Mouse (Mus musculus): ENCODE data around the gene Icosl. TPM values are rescaled to one million over a fixed set of nuclear protein-coding genes. Genes with fewer than 3 reads are reported as not detected.
"Not testable (repeated sequence)": the region's sequence is repeated elsewhere in the genome, so short reads cannot be mapped to it uniquely, and the experiment has no call there.

The Icosl gene
- total RNA-seq, 2 experiments from 2014 or later: 2.0 to 2.3 TPM

DNA sequence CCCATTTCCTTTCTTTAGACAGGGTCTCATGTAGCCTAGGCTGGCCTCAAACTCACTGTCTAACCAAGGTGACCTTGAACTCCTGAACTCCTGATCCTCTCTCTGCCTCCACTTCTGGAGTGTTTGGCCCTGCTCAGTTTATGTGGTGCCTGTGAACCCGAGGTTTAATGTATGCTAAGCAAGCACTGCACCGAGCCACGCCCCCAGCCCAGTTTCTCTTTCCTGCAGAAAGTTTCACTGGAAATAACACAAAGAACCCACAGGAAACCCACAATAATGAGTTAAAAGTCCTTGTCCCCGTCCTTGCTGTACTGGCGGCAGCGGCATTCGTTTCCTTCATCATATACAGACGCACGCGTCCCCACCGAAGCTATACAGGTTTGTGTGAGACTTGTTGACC lies 5.9 kb downstream of the Icosl start:
- DNase-seq: no peak

- DNase-seq: no peak
Observed at GRCm38 (mm10) chr10:78077862-78078261, 8.8 kb downstream of the Icosl start.

GRCm38 (mm10) chr10:78078276-78078675 lies 9.2 kb downstream of the Icosl start:
- DNase-seq: no peak

DNA sequence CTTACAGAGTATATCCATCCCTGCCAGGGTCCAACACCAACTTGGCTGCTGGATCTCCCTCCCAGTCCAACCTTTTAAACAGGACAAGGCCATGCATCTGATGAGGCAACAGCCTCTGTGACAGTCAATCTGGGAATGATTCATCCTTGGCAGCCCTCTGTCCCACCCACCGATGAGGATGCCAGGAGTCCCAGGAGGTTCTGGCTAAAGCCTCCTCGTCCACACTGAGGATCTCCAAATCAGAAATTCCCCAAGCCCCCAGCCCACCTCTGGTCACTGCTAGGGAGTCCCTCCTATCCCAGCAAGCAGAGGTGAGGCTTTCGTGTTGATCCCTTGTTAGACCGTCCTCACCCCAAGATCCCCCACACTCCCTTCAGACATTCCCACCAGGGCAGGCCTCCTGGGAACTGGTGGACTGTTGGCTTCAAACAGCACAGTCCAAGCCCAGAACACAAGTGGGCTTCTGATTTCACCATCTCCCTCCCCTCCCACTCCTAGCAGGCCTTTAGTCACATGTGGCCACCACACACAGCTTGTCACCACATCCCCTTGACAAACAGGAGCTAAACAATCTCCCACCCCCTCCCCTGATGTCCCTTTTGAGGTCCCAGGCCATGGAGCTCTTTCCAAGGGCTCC lies 11.0 kb downstream of the Icosl start:
- DNase-seq: peak; percentile 22

- no peak for DNase-seq
Observed at GRCm38 (mm10) chr10:78084073-78084472, 15.0 kb downstream of the Icosl start.

GRCm38 (mm10) chr10:78085711-78086110 lies 16.6 kb downstream of the Icosl start:
- no peak for DNase-seq

DNA sequence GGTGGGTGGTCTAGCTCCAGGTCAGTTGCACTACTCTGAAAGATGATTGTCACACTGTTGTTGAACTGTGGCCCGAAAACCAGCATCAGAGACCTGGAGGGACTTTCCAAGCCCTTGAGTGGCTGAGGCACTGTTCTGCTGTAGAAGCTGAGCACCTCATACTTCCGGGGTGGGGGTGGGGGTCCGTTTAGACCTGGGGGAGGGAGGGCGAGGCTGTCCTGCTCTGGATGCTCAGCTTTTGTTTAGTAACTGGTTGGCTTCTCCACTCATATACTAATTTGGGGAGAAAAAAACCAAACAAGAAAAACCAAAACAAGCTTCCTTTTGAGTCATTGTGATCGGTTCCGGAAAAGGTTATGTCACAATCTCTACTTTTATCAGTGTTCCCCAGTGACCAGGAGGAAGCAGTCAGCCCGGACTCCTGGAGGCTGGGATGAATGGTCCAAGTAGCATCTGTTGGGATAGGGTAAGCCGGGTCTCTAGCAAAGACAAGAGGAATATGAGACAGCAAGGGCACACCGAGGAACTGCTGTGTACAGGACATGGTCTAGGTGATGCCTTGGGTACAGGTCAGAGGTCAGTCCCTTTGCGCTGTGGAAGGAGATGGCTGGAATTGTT lies 17.5 kb downstream of the Icosl start:
- DNase-seq: no peak

DNA sequence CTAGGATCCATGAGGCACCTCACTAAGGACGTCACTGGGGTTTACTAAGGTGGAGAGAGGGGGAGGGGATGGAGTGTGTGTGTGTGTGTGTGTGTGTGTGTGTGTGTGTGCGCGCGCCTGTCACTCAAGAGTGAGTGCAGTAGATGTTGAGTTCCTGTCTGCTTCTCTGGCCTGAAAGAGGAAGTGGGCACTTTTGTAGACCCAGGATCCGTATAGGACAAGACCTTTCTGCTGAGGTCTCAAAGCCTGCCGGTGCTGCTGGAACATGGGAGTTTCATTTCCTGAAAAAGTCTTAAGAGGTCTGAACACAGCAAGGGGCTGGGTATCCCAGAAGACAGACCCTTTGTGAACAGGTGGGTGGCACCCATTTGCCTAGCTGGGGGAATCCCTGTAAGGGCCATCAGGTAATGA lies 18.0 kb downstream of the Icosl start:
- no peak for DNase-seq

DNA sequence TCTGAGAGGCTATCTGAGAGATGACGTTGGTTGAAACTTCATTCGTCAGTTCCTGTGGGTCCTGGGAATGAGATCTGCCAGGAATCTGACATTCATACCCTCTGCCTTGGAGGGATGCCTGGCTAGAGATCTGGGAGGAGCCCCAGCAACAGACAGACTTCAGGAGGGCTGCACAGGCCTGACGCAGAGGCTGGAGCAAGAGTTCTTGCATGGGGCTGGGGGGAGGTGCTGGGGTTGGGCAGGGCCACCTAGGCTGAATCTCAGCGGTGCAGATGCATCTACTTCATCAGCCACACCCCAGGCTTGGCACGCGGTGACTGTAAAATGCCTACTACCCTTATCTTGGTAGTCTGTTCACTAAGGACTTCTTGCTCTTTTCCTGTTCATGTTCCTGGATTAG lies 21.1 kb downstream of the Icosl start:
- DNase-seq: no peak

- no peak for DNase-seq
Observed at GRCm38 (mm10) chr10:78090706-78091491, 21.8 kb downstream of the Icosl start.

DNA sequence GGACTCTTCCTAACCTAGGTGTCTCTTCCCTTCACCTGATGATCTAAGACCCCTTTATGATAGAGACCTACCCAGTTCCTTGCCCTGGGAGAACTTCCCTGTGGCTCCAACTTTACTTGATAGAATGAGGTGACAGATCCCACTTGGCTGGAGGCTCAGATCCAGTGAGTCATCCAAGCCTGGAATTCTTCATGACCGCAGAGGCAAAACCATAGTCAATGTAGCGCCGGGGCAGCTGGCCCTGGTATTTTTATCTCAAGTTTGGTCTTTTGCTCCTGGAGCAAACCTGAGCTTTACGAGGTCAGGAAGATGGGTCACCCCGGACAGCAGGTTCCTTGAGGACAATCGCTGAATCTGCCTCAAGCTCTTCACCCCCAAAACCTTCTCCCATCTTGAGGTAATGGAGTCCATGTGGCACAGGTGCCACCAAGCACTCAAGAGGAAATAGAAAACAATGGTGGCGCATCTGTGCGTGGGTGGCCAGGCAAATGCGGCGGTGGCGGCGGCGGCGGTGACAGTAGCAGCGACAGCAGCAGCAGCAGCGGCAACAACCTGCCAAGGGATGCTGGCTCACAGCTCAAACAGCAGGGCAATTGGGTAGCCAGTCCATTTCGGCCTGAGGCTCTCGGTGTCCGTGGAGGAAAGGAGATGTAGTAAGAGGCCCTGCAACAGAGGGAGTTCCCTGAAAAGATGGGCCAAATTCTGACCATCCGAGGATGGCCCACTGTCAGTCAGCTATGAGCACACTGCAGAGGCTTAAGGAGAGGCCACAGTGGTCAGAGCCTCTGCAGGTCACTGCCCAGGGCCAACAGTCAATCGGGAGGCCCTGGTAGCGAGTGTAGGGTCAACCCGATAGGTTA lies 23.0 kb downstream of the Icosl start:
- no peak for DNase-seq

DNA sequence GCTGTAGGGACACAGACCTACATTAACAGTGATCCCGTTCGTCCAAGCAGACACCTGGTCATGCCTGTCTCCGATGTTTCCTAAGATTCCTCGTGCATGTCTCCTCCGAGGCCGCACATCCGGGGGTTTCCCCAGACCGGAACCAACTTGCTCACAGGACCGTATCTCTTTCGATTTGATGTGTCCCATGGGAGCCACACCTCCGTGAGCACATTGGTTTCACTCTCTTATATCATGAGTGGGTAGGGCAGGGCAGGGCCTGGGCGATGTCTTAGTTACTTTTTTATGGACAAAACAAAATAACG lies 23.6 kb downstream of the Icosl start:
- no peak for DNase-seq

DNA sequence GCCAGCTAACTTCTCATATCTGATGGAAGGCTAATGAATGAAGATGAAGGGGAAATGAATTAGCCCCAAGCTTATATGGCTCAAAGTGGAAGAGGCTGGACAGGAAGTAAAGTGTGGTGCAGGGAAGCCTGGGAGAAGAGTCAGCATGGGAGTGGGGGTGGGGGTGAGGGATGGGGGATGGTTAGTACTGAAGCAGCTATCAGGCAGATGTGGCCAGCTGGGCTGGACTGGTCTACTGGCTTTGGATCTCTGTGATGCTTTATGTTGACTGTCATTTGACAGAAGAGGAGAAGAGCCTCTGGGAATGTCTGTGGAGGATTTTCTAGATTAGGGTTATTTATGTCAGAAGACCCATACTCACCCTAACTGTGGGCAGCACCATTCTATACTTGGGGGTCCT lies 26.1 kb downstream of the Icosl start:
- no peak for DNase-seq

DNA sequence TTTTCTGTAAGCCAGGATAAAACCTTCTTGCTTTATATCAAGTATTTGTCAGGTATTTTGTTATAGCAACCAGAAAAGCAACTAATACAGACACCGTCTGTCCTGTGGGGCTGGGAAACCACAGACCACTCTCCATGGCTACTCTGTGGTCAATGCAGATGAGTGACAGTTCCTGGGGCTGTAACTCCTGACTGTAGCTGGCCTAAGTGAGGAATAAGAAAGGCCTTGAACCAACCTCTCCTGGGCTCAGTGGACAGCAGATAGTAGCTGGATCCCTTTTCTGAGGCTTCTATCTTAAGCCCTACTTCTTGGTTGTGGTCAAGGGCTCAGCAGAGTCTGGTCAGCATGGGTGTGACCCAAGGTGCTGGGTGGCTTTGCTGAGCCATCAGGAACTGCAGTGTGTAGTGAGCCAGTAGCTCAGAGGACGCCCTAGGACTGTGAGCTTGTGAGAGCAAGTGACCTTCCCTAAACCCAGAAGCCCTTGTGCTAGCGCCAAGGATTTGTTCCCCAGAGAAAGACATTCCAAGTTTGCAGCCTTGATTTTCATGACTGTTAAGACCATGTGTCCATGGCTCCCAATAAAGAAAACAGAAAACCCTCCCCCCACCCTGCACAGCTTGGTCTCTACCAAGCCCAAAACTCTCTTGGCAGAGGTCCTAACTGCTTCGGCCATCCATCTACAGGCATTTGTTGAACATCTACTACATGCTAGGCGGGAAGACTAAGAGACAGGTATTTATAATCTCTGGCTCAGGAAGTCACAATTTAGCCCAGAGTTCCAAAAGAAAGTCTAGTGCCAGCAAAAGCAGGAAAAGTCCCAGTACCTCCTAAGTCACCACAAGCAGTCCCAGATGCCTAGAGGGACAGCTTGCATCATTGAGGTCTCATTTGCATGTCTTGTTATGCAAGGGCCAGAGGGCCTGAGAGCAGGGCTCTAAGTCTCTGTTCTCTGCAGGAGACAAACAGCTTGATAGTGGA lies 27.1 kb downstream of the Icosl start:
- no peak for DNase-seq

DNA sequence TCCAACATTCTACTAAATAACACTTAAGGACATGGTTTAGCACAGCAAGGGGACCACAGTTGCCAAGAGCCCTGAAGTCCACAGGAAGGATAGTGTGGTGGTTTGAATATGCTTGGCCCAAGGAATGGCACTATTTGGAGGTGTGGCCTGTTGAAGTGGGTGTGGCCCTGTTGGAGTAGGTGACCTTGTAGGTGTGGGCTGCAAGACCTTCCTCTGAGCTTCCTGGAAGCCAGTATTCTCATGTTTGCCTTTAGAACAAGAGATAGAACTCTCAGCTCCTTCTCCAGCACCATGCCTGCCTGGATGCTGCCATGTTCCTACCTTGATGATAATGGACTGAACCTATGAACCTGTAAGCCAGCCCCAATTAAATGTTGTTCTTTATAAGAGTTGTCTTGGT lies 30.8 kb downstream of the Icosl start:
- not testable (repeated sequence) for DNase-seq

GRCm38 (mm10) chr10:78100989-78101780 lies 32.1 kb downstream of the Icosl start:
- no peak for DNase-seq

DNA sequence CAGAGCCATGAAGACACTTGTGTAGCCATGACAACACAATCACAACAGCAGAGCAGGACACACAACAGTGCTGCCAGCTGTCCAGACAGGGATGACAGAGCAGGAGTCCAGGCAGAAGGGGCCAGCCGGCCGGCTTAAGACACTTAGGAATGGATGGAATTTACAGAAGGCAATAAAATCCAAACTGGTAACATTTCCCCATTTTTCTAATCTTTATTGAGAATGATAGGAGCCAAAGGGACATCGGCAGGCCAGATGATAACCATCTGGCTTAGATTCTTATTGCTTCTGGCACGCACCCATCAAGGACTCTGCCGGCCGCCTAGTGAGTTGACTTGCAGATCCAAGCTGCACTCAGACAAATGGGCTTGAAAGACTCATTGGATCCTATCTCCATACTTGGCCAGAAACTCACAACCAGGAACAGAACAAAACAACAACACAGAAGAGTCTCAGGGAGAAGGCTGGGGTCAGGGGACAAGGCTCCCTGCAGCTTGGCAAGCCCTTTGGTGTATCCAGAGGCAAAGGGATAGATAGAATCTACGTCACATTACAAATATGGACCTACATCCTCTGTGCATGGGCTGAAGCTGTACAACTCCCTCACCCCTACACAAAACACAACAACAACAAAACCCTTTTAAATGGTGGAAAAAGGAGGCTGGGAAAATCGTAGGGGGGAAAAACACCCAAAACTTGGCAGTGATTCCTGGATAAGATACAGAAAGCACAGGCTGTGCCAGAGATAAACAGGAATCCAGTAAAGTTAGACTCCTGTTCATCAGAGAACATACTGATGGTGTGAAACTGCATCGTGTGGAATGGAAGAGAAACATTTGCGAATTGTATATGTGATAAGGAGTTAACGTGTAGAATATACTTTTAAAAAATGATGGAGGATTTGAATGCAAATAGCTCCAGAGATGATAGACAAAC lies 35.7 kb downstream of the Icosl start:
- peak; percentile 51 for DNase-seq

DNA sequence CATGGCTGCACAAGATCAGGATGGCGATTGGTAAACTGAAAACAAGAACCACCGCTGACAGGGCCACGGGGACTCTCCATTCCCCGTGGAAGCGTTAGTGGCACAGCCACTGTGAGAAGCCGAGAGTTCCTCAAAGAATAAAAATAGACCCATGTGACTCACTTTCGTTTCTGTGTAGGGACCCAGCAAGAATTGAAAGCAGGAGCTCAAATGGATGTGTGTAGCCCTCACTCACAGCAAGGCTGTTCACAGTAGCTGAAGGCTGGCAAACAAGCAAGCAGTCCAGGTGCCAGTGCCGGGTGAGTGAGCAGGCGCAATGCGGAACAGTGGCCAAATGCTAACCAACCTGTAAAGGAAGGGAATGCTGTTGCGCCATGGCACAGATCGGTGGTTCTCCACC lies 36.4 kb downstream of the Icosl start:
- DNase-seq: no peak

- no peak for DNase-seq
Observed at GRCm38 (mm10) chr10:78114521-78115092, 45.5 kb downstream of the Icosl start.

Measured in gastrocnemius, postnatal 10 days (tissue).